Mouse (Mus musculus): ENCODE results near the gene Tbkbp1.

DNA sequence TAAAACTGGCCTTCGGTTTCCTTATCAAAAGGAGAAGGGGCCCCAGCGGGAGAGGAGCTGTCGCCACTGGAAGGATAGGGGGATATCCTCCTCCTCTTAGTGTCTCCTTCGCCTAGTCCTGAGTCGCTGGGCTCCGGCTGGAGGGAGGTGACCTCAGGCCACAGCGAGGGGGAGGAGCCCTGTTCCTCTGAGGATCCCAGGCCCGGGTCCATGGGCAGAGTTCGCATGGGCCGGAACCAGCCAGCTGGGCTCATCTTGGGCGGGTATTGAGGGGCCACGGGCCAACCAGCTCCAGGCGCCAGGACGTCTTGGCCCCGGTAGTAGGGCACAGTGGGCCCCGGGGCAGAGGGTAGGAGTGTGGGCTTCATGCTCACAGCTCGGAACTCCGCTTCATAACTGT lies 52.5 kb downstream of the Tbkbp1 start:
- TF ChIP-seq CTCF (IDR thresholded peaks at IDR 0.05; ENCODE audit: control insufficient read depth, insufficient read depth, low read length) = no peak
- TF ChIP-seq POLR2A (IDR thresholded peaks at IDR 0.05; ENCODE audit: borderline replicate concordance, control insufficient read depth, low read depth, low read length) = no peak
